Mouse (Mus musculus) hindbrain, embryonic 11.5 days (tissue): ENCODE results near the gene Mmp9. TPM values are rescaled to one million over a fixed set of nuclear protein-coding genes. Genes with fewer than 3 reads are reported as not detected.

ENCODE experiments used
- ATAC-seq: fragments of 200-750 bp; cut with Nextera tagmentation; 2 replicates; pipeline ENCODE4 v1.8.0; 2017; ENCODE audit warnings: mild to moderate bottlenecking, moderate TSS enrichment, moderate library complexity; ENCODE audit not compliant: low FRiP score
- DNase-seq: peaks from one replicate; pipeline ENCODE4 v3.0.0-alpha.2; 2015; ENCODE audit warnings: low spot score
- H3K27ac ChIP-seq: fragments of 300-500 bp; sonication (generic); 2 replicates; pipeline ENCODE4 v1.5.1; 2014; ENCODE audit warnings: mild to moderate bottlenecking, low read depth, low read length
- H3K27me3 ChIP-seq: fragments of 300-500 bp; sonication (generic); 2 replicates; pipeline ENCODE4 v1.6.1; 2014; ENCODE audit warnings: mild to moderate bottlenecking, low read length, moderate library complexity, mixed read lengths; ENCODE audit not compliant: control insufficient read depth, insufficient read depth
- H3K36me3 ChIP-seq: fragments of 300-500 bp; sonication (generic); 2 replicates; pipeline ENCODE4 v1.6.1; 2014; ENCODE audit warnings: mild to moderate bottlenecking, low read length, moderate library complexity, mixed read lengths; ENCODE audit not compliant: control insufficient read depth, insufficient read depth
- H3K4me1 ChIP-seq: fragments of 300-500 bp; sonication (generic); replicated peaks from 2 replicates; pipeline ENCODE4 v1.6.1; 2014; ENCODE audit warnings: low read length, mixed read lengths; ENCODE audit not compliant: control insufficient read depth, insufficient read depth
- H3K4me2 ChIP-seq: fragments of 300-500 bp; sonication (generic); replicated peaks from 2 replicates; pipeline ENCODE4 v1.6.1; 2014; ENCODE audit warnings: mild to moderate bottlenecking, low read depth, low read length
- H3K4me3 ChIP-seq: fragments of 300-500 bp; sonication (generic); 2 replicates; pipeline ENCODE4 v1.5.1; 2014; ENCODE audit warnings: low read depth, low read length
- H3K9ac ChIP-seq: fragments of 300-500 bp; sonication (generic); 2 replicates; pipeline ENCODE4 v1.6.1; 2014; ENCODE audit warnings: low read depth, low read length
- H3K9me3 ChIP-seq: fragments of 300-500 bp; sonication (generic); 2 replicates; pipeline ENCODE4 v1.6.1; 2016; ENCODE audit warnings: low read length; ENCODE audit not compliant: control insufficient read depth
- WGBS: fragments of 180-500 bp; shearing (Covaris S2); extraction: QIAGEN DNeasy Blood & Tissue Kit; methylation state at CpG from one replicate; pipeline ENCODE4 v1.1.7; 2014; 5-methylcytosine and 5-hydroxymethylcytosine counted together
- polyA plus RNA-seq: library from polyadenylated mRNA; unstranded; fragments of >200 nt; fragmentation: Nextera tagmentation; extraction: Ambion mirVana; gene quantifications from 2 replicates; pipeline ENCODE4 v1.2.1, GENCODE M21; 2014

Gene Mmp9
- 1.3 TPM in 2 replicates for polyA plus RNA-seq

GRCm38 (mm10) chr2:164940140-164940830 is at the start of gene Mmp9:
Gene Mmp9 (plus strand): TSS chr2:164940780.
- no peak within 1 kb of the TSS for H3K27ac ChIP-seq
- 23% methylated on average over 10 of the region's 10 CpGs for WGBS
- H3K36me3 ChIP-seq: no peaks in the 10 kb centered on the region
- H3K9me3 ChIP-seq: no peaks in the 10 kb centered on the region
- no peak within 1 kb of the TSS for H3K4me2 ChIP-seq
- no peak for DNase-seq
- no peak within 1 kb of the TSS for H3K9ac ChIP-seq
- H3K4me1 ChIP-seq: peaks cover 7% of the 10 kb centered on the region; the same call in 1 of the 2 replicates
- ATAC-seq: no peak; the same call in 1 of the 2 replicates
- H3K27me3 ChIP-seq: peaks cover 28% of the 10 kb centered on the region
- no peak within 1 kb of the TSS for H3K4me3 ChIP-seq

DNA sequence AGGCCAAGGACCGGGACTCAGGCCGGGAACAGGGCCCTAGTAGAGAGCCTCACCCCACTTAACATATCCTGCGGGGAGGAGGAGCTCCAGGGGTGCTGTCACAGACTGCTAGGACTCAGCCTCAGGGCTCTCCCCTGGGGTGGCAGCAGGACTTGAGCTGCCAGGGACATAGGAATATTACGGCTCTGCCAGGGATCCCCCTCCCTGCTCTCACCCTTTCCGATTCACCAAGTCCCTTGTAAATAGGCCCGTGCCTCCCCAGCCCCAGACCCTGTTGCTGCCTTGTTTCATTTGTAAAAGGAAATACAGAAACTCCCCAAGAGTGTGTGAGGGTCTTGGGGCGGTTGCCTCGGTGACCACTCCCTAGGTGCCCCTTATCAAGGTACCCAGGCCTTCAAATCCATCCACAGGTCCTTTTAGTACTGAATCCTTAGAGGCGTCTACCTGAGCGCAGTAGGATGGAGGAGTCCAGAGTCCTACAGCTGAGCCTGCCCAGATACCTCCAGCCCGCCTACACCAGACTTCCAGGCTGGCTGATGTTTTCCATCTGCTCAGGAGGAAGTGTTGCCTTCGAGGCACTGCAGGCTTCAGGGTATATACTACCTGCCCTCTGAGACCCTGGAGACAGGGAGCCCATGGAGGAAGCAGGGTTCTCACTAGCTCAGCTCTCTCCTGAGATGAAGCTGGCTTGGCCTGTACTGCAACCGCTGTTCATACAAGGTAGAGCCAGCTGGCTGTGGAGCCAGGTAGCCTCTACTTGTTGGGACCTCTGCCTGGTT is 49.3 kb upstream of the Mmp9 start:
- no peak for ATAC-seq

GRCm38 (mm10) chr2:164891908-164892695 is 48.5 kb upstream of the Mmp9 start:
- WGBS: 79% methylated on average over 15 of the region's 15 CpGs
- DNase-seq: no peak

More for the DNA sequence above, 49.3 kb upstream of the Mmp9 start:
- Histone ChIP-seq H3K4me3 (no peak overlapping the region), H3K9me3 (no peaks in the 10 kb centered on the region), H3K9ac (no peak overlapping the region), H3K27ac (no peak overlapping the region), H3K36me3 (peaks cover 31% of the 10 kb centered on the region), H3K4me2 (no peak overlapping the region), H3K4me1 (no peaks in the 10 kb centered on the region), H3K27me3 (no peaks in the 10 kb centered on the region)
- 88% methylated on average over 13 of the region's 13 CpGs for WGBS
- DNase-seq: no peak

DNA sequence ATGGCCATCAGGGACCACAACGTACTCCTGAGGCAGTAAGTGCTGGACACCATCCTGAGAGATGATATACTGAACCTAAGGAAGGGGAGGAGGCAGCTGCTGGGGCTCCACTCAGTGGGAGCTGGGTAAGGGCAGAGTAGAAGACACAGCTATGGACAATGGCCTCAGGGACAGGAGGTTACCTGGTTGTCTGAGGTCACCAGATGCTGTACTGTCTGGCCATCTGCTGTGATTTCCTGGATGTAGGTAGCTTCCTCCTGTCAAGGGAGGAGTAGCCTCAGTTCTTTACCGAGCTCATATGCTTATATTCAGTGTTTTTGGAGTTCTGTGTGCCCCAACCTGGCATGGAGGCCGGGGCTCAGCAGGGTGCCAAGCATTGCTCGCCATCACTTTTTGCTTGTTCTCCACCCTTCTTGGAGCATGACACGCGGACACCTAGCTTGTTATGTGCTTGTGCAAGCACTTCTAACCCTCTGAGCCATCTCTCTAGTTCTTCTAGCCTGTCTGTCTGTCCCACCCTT is 47.8 kb upstream of the Mmp9 start:
- H3K36me3 ChIP-seq: peaks cover 31% of the 10 kb centered on the region
- no peak overlapping the region for H3K9ac ChIP-seq
- H3K27ac ChIP-seq: no peak overlapping the region
- no peak overlapping the region for H3K4me2 ChIP-seq
- 96% methylated on average over 6 of the region's 6 CpGs for WGBS
- no peaks in the 10 kb centered on the region for H3K4me1 ChIP-seq
- DNase-seq (no peak), ATAC-seq (no peak)
- no peaks in the 10 kb centered on the region for H3K27me3 ChIP-seq
- no peak overlapping the region for H3K4me3 ChIP-seq
- no peaks in the 10 kb centered on the region for H3K9me3 ChIP-seq

More at GRCm38 (mm10) chr2:164891908-164892695, 48.5 kb upstream of the Mmp9 start:
- Histone ChIP-seq H3K36me3 (peaks cover 31% of the 10 kb centered on the region), H3K4me2 (no peak overlapping the region), H3K4me3 (no peak overlapping the region), H3K27me3 (no peaks in the 10 kb centered on the region), H3K9me3 (no peaks in the 10 kb centered on the region), H3K9ac (no peak overlapping the region), H3K27ac (no peak overlapping the region), H3K4me1 (no peaks in the 10 kb centered on the region)
- no peak for ATAC-seq

DNA sequence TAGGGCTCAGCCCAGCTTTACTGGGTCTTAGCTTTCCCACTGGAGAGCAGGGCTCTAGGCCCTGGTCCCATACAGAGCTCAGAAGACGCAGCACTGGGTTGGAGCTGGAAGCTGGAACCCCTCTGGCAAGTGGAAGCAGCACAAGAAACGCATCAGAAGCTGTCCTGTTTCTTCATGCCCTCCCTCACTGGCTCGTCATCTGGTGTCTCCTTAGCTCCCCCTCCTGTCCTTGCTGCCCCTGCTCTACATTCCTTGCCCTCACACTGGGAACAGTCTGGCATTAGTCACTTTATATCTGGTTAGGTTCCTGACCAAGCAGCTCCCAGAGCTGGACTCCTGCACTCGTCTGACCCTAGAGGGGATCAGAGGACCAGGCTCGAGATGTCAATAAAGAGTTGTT is 46.5 kb upstream of the Mmp9 start:
- H3K9ac ChIP-seq: no peak overlapping the region
- WGBS: 66% methylated on average over 5 of the region's 5 CpGs
- no peak overlapping the region for H3K27ac ChIP-seq

GRCm38 (mm10) chr2:164894644-164895043 is 45.9 kb upstream of the Mmp9 start:
- DNase-seq: no peak

More for the DNA sequence above, 46.5 kb upstream of the Mmp9 start:
- no peak for DNase-seq
- H3K9me3 ChIP-seq: no peaks in the 10 kb centered on the region
- no peaks in the 10 kb centered on the region for H3K4me1 ChIP-seq
- no peaks in the 10 kb centered on the region for H3K27me3 ChIP-seq
- no peak for ATAC-seq
- no peak overlapping the region for H3K4me2 ChIP-seq
- H3K36me3 ChIP-seq: peaks cover 28% of the 10 kb centered on the region
- H3K4me3 ChIP-seq: no peak overlapping the region

DNA sequence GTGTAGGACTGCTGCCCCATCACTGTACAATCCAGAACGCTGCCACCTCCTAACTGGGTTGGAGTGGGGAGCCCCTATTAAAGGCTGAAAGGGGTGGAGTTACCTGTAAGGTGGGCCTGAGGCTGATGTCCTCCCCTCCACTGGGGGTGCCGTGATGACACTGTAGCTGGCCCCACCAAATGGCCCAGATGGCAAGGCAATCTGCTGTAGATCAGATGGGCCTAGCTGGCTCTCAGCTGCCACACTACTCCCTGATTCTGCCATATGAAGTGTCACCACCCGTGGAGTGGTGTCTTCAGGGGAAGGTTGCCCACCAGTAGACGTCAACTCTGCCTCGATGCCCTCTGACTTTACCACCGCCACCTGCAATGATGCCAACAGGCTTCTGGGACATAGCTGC is 44.7 kb upstream of the Mmp9 start:
- ATAC-seq: no peak

More at GRCm38 (mm10) chr2:164894644-164895043, 45.9 kb upstream of the Mmp9 start:
- H3K27ac ChIP-seq: no peak overlapping the region
- H3K4me3 ChIP-seq: no peak overlapping the region
- WGBS: 93% methylated on average over 1 of the region's 1 CpGs
- H3K36me3 ChIP-seq: peaks cover 26% of the 10 kb centered on the region
- no peak overlapping the region for H3K4me2 ChIP-seq
- H3K4me1 ChIP-seq: no peaks in the 10 kb centered on the region
- no peak overlapping the region for H3K9ac ChIP-seq
- H3K9me3 ChIP-seq: no peaks in the 10 kb centered on the region
- ATAC-seq: no peak
- no peaks in the 10 kb centered on the region for H3K27me3 ChIP-seq

GRCm38 (mm10) chr2:164898008-164898407 is 42.6 kb upstream of the Mmp9 start:
- Histone ChIP-seq H3K36me3 (peaks cover 21% of the 10 kb centered on the region), H3K9me3 (no peaks in the 10 kb centered on the region), H3K27me3 (no peaks in the 10 kb centered on the region), H3K4me1 (no peaks in the 10 kb centered on the region), H3K4me2 (no peak overlapping the region), H3K27ac (no peak overlapping the region), H3K4me3 (no peak overlapping the region), H3K9ac (no peak overlapping the region)
- DNase-seq: no peak
- no peak for ATAC-seq
- 92% methylated on average over 7 of the region's 7 CpGs for WGBS

More for the DNA sequence above, 44.7 kb upstream of the Mmp9 start:
- no peak overlapping the region for H3K4me2 ChIP-seq
- WGBS: 92% methylated on average over 6 of the region's 6 CpGs
- no peak overlapping the region for H3K4me3 ChIP-seq
- no peak for DNase-seq
- H3K9me3 ChIP-seq: no peaks in the 10 kb centered on the region
- no peaks in the 10 kb centered on the region for H3K4me1 ChIP-seq
- peaks cover 26% of the 10 kb centered on the region for H3K36me3 ChIP-seq
- H3K9ac ChIP-seq: no peak overlapping the region
- no peak overlapping the region for H3K27ac ChIP-seq
- H3K27me3 ChIP-seq: no peaks in the 10 kb centered on the region
